Mouse (Mus musculus): ENCODE results near the gene Mcm2.

- TF ChIP-seq CTCF (IDR thresholded peaks at IDR 0.05; ENCODE audit: low read depth, low read length) (no peak), POLR2A (IDR thresholded peaks at IDR 0.05; ENCODE audit: borderline replicate concordance, low read depth, low read length) (no peak)
Measured at GRCm38 (mm10) chr6:88839135-88839970, 59.2 kb downstream of the Mcm2 start.

Data from bone marrow macrophage, adult 2 months (primary cell).